Mouse (Mus musculus): ENCODE results near the gene Twf2. TPM values are rescaled to one million over a fixed set of nuclear protein-coding genes. Genes with fewer than 3 reads are reported as not detected.
"Not testable (repeated sequence)": the region's sequence is repeated elsewhere in the genome, so short reads cannot be mapped to it uniquely, and the experiment has no call there.

Gene Twf2
- 79.7 and 84.8 TPM in 2 replicates for total RNA-seq (2014; fragmentation: Nextera tagmentation)
- 81.4 and 87.5 TPM in 2 replicates for total RNA-seq (2017)

GRCm38 (mm10) chr9:106202819-106203636 lies at the start of gene Twf2:
TSS of gene Twf2 (plus strand) at chr9:106203108.
- peak; percentile 55 for ATAC-seq (replicated peaks; ENCODE audit: poor library complexity, severe bottlenecking)

- ATAC-seq (replicated peaks; ENCODE audit: poor library complexity, severe bottlenecking), result no peak
These were observed 48.8 kb upstream of the Twf2 start for GRCm38 (mm10) chr9:106154106-106154505.

DNA sequence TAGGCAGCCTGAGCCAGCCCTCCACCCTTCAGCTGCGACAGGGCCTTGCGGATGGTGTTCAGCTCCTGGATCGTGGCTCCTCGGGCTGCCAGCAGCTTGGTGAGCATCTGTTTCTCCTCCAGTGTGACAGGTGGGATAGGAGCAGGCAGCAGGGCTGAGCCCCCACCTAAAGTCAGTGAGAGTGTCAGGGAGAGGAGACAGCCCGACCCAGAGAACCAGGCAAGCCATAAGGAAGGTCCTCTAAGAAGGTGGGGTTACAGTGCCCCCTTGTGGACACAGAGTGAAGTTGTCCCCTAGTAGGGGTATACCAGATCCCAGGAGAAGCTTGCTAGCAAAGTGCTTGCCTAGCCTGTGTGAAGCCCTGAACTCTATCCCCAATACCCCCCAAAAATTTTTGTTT lies 46.5 kb upstream of the Twf2 start:
- ATAC-seq (replicated peaks; ENCODE audit: poor library complexity, severe bottlenecking), result peak; percentile 61

DNA sequence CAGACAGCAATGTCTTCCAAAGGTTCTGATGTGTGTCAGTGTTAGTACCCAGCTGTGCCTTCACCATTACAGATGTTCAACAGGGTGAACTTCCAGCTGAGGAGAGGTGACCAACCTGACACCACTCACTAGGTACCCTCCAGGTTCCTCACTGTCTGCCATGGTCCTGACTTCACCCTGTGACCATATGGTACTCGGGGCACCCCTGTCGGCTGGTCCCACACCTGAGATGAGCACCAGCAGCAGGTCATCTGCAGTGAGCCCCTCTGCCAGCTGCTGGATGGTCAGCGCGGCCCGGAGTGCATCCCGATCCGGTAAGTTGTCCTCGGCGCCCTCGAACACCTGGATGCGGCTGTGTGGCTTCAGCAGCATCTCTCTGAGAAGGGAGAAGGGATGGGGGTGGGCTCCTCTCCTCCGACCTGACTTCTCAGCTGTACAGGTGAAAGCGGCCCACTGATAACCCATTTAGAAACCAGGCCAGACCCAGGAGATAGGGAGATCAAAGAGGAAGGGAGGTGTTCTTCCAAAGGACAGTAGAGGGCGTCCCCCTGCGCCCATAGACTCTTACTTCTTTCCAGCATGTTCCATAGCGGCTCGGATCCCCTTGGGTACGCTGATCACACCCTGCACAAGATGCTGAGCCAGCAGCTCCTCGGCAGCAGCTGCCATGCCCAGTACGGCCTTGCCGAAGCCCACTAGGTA lies 45.8 kb upstream of the Twf2 start:
- no peak for ATAC-seq (replicated peaks; ENCODE audit: poor library complexity, severe bottlenecking)

DNA sequence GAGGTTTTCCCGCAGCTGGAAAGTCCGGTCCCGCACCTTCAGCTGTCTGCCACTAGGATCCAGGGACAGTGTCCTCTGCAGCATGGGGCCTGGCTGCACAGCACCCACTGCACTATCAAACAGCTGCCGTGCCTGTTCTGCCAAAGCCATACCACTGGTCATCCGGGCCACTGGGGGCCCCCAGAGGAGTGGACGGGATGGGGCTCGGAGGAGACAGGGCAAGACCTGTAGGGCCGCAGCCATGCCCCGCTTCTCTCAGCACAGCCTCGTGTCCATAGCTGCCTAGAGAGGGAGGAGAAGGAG lies 45.3 kb upstream of the Twf2 start:
- ATAC-seq (replicated peaks; ENCODE audit: poor library complexity, severe bottlenecking), result no peak

GRCm38 (mm10) chr9:106158037-106158491 lies 44.8 kb upstream of the Twf2 start, which contains the start of gene Glyctk:
TSS of gene Glyctk (minus strand) at chr9:106158138.
- ATAC-seq (replicated peaks; ENCODE audit: poor library complexity, severe bottlenecking), result no peak

GRCm38 (mm10) chr9:106159237-106159636 lies 43.7 kb upstream of the Twf2 start:
- ATAC-seq (replicated peaks; ENCODE audit: poor library complexity, severe bottlenecking), result no peak

GRCm38 (mm10) chr9:106159784-106160301 lies 43.1 kb upstream of the Twf2 start:
- peak; percentile 77 for ATAC-seq (replicated peaks; ENCODE audit: poor library complexity, severe bottlenecking)

GRCm38 (mm10) chr9:106160426-106160825 lies 42.5 kb upstream of the Twf2 start:
- ATAC-seq (replicated peaks; ENCODE audit: poor library complexity, severe bottlenecking), result no peak

GRCm38 (mm10) chr9:106166709-106167108 lies 36.2 kb upstream of the Twf2 start:
- no peak for ATAC-seq (replicated peaks; ENCODE audit: poor library complexity, severe bottlenecking)

- no peak for ATAC-seq (replicated peaks; ENCODE audit: poor library complexity, severe bottlenecking)
These were observed 35.7 kb upstream of the Twf2 start for GRCm38 (mm10) chr9:106167241-106167640.

DNA sequence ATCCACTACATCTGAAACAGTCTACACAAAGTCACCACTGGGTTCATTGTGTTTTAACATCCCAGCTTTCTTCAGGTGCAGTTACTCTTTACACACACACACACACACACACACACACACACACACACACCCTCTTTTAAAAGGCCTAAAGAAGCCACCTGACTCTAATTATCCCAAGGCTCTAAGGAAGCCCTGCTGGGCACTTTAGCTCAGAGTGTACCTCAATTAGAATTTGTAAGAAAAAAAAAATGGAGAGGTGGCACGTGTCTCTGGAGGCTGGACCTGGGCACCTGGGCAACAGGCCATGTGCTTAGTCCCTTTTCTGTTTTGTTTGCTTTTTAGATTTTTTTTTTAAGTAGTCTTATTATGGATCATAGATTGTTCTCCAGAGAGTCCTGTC lies 35.2 kb upstream of the Twf2 start:
- ATAC-seq (replicated peaks; ENCODE audit: poor library complexity, severe bottlenecking), result no peak

- not testable (repeated sequence) for ATAC-seq (replicated peaks; ENCODE audit: poor library complexity, severe bottlenecking)
These were observed 33.9 kb upstream of the Twf2 start for GRCm38 (mm10) chr9:106169006-106169405.

- ATAC-seq (replicated peaks; ENCODE audit: poor library complexity, severe bottlenecking), result no peak
These were observed 33.0 kb upstream of the Twf2 start for GRCm38 (mm10) chr9:106169917-106170316.

GRCm38 (mm10) chr9:106170556-106171345 lies 32.2 kb upstream of the Twf2 start, which contains the start of gene Wdr82:
TSS of gene Wdr82 (plus strand) at chr9:106170928.
- peak; percentile 81 for ATAC-seq (replicated peaks; ENCODE audit: poor library complexity, severe bottlenecking)

DNA sequence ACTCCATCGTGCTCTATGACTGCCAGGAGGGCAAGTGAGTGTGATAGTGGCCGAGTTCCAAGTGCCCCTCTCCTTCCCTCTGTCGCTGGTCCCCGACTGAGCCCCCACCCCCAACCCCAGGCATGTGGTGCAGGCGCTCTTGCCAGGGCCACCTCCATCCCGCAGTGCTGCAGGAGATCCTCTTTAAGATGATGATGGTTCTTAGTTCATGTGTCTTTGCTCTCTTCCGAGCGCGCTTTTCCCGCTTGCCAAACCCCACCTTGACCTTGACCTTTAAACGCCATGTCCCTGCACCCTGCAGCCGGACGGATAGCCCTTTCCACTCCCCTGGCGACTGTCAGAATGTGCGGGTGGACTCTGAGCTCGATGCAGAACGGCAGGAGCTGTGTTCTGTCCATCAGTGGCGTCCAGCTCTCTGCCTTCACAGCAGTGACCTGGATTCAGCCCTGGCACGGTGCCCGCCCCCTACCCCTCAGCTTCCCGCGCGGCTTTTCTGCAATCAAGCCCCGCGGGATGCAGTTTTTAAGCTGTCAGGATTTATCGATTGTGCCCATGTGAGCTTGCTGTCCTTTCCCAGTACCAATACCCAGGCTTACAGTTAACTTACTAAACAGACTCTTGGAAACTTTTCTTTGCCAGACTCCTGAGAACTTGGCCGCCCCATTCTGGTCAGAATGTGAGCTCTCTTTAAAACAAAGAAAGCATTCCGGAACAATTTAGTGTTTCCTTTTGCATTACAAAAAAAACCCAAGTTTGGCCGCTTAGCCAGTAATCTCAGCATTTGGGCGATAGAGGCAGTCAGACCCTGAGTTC lies 31.4 kb upstream of the Twf2 start:
- ATAC-seq (replicated peaks; ENCODE audit: poor library complexity, severe bottlenecking), result peak; percentile 22; the same call in 1 of the 2 replicates

DNA sequence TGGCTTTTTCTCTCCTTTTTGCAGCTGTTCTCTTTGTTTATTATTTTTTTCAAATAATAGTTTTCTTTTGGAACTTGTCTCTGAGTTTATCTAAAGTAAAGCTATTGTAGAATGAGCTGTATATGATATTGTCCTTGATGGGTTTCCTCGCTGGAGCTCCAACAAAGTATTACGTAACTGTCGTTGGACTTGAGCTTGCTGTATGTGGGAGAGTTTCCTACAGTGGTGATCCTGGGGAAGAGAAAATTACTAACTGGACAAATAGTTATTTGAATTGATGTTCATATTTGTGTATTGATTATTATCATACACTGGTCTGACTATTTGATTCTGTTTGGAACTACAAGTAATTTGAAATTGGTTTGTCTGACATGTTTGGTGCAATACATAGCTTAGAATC lies 30.4 kb upstream of the Twf2 start:
- no peak for ATAC-seq (replicated peaks; ENCODE audit: poor library complexity, severe bottlenecking)

- ATAC-seq (replicated peaks; ENCODE audit: poor library complexity, severe bottlenecking), result no peak
These were observed 29.5 kb upstream of the Twf2 start for GRCm38 (mm10) chr9:106173363-106173762.

- ATAC-seq (replicated peaks; ENCODE audit: poor library complexity, severe bottlenecking), result no peak
These were observed 27.2 kb upstream of the Twf2 start for GRCm38 (mm10) chr9:106175552-106176200.
